Mouse (Mus musculus) C2C12 (cell line): ENCODE measurements around the gene Gm21988. TPM values are rescaled to one million over a fixed set of nuclear protein-coding genes. Genes with fewer than 3 reads are reported as not detected.
A peak's percentile ranks its signal among the peaks of the same experiment; 100 is the strongest.

Experiments used
- H3K27me3 ChIP-seq: one replicate; pipeline ENCODE4 v1.6.1; 2011; ENCODE audit not compliant: control insufficient read depth, insufficient read depth, insufficient read length
- H3K36me3 ChIP-seq: one replicate; pipeline ENCODE4 v1.6.1; 2011; ENCODE audit not compliant: control insufficient read depth, insufficient read depth
- H3K4me3 ChIP-seq: one replicate; pipeline ENCODE4 v1.5.1; 2011; ENCODE audit warnings: mild to moderate bottlenecking, control low read depth; ENCODE audit not compliant: poor library complexity, insufficient read depth, severe bottlenecking
- H3K79me2 ChIP-seq: one replicate; pipeline ENCODE4 v1.6.1; 2011; ENCODE audit not compliant: control insufficient read depth, insufficient read depth
- H3K79me3 ChIP-seq: one replicate; pipeline ENCODE4 v1.6.1; 2011; ENCODE audit warnings: low read depth, control low read depth
- H3ac ChIP-seq: one replicate; pipeline ENCODE3; 2011; ENCODE audit warnings: low read depth; ENCODE audit not compliant: control insufficient read depth, insufficient read length
- CEBPB ChIP-seq: IDR thresholded peaks from one replicate; pipeline ENCODE4 v1.6.1; 2011; ENCODE audit warnings: low read depth, mild to moderate bottlenecking, control low read depth, moderate library complexity
- CTCF ChIP-seq: IDR thresholded peaks from one replicate; pipeline ENCODE4 v1.5.1; 2011; ENCODE audit not compliant: control insufficient read depth, insufficient read depth, insufficient read length
- FOSL1 ChIP-seq: IDR thresholded peaks from one replicate; pipeline ENCODE4 v1.8.0; 2011; ENCODE audit warnings: mild to moderate bottlenecking, low read length; ENCODE audit not compliant: poor library complexity, insufficient read depth, severe bottlenecking
- MAX ChIP-seq: IDR thresholded peaks from one replicate; pipeline ENCODE4 v1.6.1; 2011; ENCODE audit warnings: mild to moderate bottlenecking, control low read depth
- MYOD1 ChIP-seq: IDR thresholded peaks from one replicate; pipeline ENCODE4 v1.6.1; 2011; ENCODE audit warnings: low read depth; ENCODE audit not compliant: control insufficient read depth, insufficient read length
- MYOG ChIP-seq: IDR thresholded peaks from one replicate; pipeline ENCODE4 v1.6.1; 2011; ENCODE audit not compliant: control insufficient read depth, insufficient read length; ENCODE audit errors: extremely low read depth
- USF1 ChIP-seq: IDR thresholded peaks from one replicate; pipeline ENCODE4 v1.6.1; 2011; ENCODE audit warnings: low read depth, mild to moderate bottlenecking, control low read depth, moderate library complexity
- polyA plus RNA-seq: library from polyadenylated mRNA; unstranded; fragments of >200 nt; fragmentation: generic; extraction: Trizol; gene quantifications from one replicate; pipeline ENCODE4 v1.2.1, GENCODE M21; 2012; ENCODE audit warnings: missing spikeins

Gm21988 gene
- polyA plus RNA-seq, 1 experiment, result 10.8 TPM

GRCm38 (mm10) chr11:70221603-70222500, 17.8 kb downstream of the Gm21988 start:
- Histone ChIP-seq H3K36me3 (peaks cover 49% of the 10 kb centered on the region), H3K4me3 (peak overlapping the region; percentile 43), H3ac (peak overlapping the region; percentile 60), H3K79me2 (peaks cover 75% of the 10 kb centered on the region), H3K79me3 (peaks cover 7% of the 10 kb centered on the region), H3K27me3 (no peaks in the 10 kb centered on the region)
- TF ChIP-seq USF1 (no peak), FOSL1 (no peak), MAX (no peak), MYOD1 (no peak), MYOG (no peak), CEBPB (no peak), CTCF (no peak)

- Histone ChIP-seq H3K79me3 (peaks cover 15% of the 10 kb centered on the region), H3K27me3 (no peaks in the 10 kb centered on the region)
- peak; percentile 97 for TF ChIP-seq USF1
- TF ChIP-seq MYOG, result no peak
These were observed 18.7 kb downstream of the Gm21988 start, which contains the start of gene Slc16a13 for GRCm38 (mm10) chr11:70220731-70221602. Gene Slc16a13, minus strand, starts transcription at chr11:70221064.

GRCm38 (mm10) chr11:70220323-70220722, 19.3 kb downstream of the Gm21988 start:
- H3K27me3 ChIP-seq, result no peaks in the 10 kb centered on the region

More at GRCm38 (mm10) chr11:70220731-70221602, 18.7 kb downstream of the Gm21988 start, which contains the start of gene Slc16a13:
- peak within 1 kb of the TSS; percentile 43 for H3K4me3 ChIP-seq
- H3K79me2 ChIP-seq, result peaks cover 75% of the 10 kb centered on the region
- H3K36me3 ChIP-seq, result peaks cover 50% of the 10 kb centered on the region
- peak within 1 kb of the TSS; percentile 90 for H3ac ChIP-seq

GRCm38 (mm10) chr11:70219873-70220272, 19.8 kb downstream of the Gm21988 start:
- H3K79me2 ChIP-seq, result peaks cover 83% of the 10 kb centered on the region
- no peak for TF ChIP-seq CTCF
- TF ChIP-seq CEBPB, result no peak
- no peak for TF ChIP-seq FOSL1
- no peak for TF ChIP-seq MYOD1
- TF ChIP-seq MAX, result no peak
- no peak for TF ChIP-seq MYOG
- H3K79me3 ChIP-seq, result peaks cover 20% of the 10 kb centered on the region
- peak overlapping the region; percentile 43 for H3K4me3 ChIP-seq
- peaks cover 46% of the 10 kb centered on the region for H3K36me3 ChIP-seq
- no peaks in the 10 kb centered on the region for H3K27me3 ChIP-seq
- peak overlapping the region; percentile 90 for H3ac ChIP-seq

More at GRCm38 (mm10) chr11:70220323-70220722, 19.3 kb downstream of the Gm21988 start:
- H3K79me2 ChIP-seq, result peaks cover 78% of the 10 kb centered on the region
- H3ac ChIP-seq, result peak overlapping the region; percentile 90
- TF ChIP-seq MYOG (no peak), MAX (no peak), CTCF (no peak), USF1 (no peak), FOSL1 (no peak), CEBPB (no peak), MYOD1 (no peak)
- peaks cover 16% of the 10 kb centered on the region for H3K79me3 ChIP-seq
- H3K4me3 ChIP-seq, result peak overlapping the region; percentile 43
- H3K36me3 ChIP-seq, result peaks cover 51% of the 10 kb centered on the region

- H3K79me2 ChIP-seq, result peaks cover 83% of the 10 kb centered on the region
- peaks cover 37% of the 10 kb centered on the region for H3K36me3 ChIP-seq
- H3K27me3 ChIP-seq, result no peaks in the 10 kb centered on the region
- H3K4me3 ChIP-seq, result no peak overlapping the region
- no peak for TF ChIP-seq CEBPB
- no peak for TF ChIP-seq USF1
- TF ChIP-seq MYOG, result no peak
- TF ChIP-seq MAX, result no peak
- no peak for TF ChIP-seq CTCF
- no peak for TF ChIP-seq MYOD1
- no peak for TF ChIP-seq FOSL1
- peaks cover 20% of the 10 kb centered on the region for H3K79me3 ChIP-seq
- no peak overlapping the region for H3ac ChIP-seq
These were observed 20.7 kb downstream of the Gm21988 start for GRCm38 (mm10) chr11:70218741-70219470.
